Mouse (Mus musculus) adrenal gland, adult 2 months (tissue): Measurements from ENCODE around the gene Pdzd11. TPM values are rescaled to one million over a fixed set of nuclear protein-coding genes. Genes with fewer than 3 reads are reported as not detected.

Experiments used
- DNase-seq: peaks from one replicate; pipeline ENCODE4 v3.0.0; 2021
- long read RNA-seq: library from polyadenylated mRNA; stranded (forward); transcript quantifications from one replicate; pipeline ENCODE4 v2.0.0, GENCODE M21; 2021
- polyA plus RNA-seq: library from polyadenylated mRNA; depleted of rRNA; stranded (reverse); fragments of >200 nt; gene quantifications from 2 replicates; pipeline ENCODE4 v1.2.3, GENCODE M21; 2012; rRNA removed
- total RNA-seq, 2 experiments: library from RNA; stranded (reverse); gene quantifications; 2 replicates each; pipeline ENCODE4 v1.2.3; 2021

The Pdzd11 gene
- total RNA-seq (10 to 100 TPM; 57.9 to 58.0 TPM), polyA plus RNA-seq (10.4 and 10.6 TPM in 2 replicates)
- long read RNA-seq, transcript Pdzd11-201 (7 exons, 1,626 nt) = major isoform, 24 of 51 reads
- long read RNA-seq, transcript Pdzd11-202 (7 exons, 1,041 nt) = minor isoform, 20 of 51 reads
- long read RNA-seq, partial matches to known transcripts = 1 of 51 reads
- long read RNA-seq, other reads (novel, unspliced or antisense) = 3 of 51 reads

DNA sequence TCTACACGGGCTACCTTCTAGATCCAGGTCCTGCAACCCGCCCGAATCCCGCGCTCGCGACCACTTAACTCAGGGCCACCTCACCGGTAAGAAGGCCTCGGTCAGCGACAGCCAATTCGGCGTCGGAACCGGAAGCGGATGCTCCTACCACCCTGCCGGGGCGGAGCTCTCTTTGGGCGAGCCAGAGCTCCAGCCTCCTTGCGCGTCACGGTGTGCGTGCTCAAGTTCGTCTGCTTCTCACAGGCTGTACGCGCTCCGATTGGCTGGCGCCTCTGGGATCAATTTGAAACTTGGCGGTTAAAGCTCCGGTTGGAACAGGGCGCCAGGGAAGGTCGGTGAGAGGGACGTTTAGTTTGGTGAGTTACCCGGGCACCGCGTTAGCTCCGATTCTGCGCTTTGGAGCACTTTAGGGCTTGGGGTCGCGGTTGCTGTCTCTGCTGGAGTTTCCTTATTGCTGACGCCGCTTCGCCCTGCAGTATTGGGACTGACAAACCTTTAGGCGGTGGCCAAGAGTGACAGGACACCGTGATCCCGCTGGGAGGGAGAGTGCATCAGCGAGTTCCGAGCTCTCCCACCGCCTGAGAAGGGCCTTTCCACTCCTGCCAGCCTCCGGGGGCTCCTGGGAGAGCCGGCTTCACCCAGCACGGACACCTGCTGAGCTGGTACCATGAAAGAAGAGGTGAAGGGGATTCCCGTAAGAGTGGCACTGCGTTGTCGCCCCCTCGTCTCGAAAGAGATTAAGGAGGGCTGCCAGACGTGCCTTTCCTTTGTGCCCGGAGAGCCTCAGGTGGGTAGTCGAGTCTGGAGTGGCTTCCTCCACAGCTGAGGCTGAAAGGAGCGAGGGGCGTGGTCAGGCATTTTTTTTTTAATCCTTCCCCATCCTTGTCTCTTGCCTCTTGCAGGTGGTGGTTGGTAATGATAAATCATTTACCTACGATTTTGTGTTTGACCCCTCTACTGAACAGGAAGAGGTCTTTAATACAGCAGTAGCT lies at the start of gene Pdzd11:
Gene Pdzd11 (minus strand): TSS at position 767 of the 992 bp plus-strand sequence.
- DNase-seq = peak; percentile 92

DNA sequence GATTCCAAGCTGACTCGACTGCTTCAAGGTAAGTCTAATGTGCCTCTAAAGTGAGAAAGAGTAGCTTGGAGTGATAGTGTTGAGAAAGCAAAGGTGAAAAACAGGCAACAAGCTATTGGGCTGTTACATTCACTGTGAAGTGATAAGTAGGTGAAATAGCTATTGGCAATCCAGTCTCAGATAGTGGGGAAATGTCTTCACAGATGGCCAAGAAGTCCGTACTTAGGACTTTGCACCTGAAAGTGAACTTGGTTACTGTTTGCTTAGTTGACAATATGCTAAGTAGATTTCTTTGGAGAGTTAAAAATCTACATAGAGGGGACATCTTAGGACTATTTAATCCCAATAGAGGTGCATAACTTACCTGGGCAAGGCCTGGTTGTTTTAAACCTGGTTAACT lies 38.5 kb upstream of the Pdzd11 start:
- DNase-seq = no peak

DNA sequence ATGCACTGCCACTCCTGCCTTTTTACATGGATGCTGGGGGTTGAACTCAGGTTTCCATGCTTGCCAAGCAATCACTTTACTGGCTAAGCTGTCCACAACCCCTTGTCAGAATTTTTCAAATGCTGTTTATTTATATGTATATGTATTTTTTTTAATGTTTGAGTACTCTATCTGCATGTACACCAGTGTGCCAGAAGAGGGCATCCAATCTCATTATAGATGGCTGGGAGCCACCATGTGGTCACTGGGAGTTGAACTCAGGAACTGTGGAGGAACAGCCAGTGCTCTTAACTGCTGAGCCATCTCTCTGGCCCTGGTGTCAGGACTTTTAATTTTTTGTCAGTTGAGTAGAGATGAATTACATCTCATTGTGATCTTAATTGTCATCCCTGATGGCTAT lies 26.5 kb upstream of the Pdzd11 start:
- no peak for DNase-seq

DNA sequence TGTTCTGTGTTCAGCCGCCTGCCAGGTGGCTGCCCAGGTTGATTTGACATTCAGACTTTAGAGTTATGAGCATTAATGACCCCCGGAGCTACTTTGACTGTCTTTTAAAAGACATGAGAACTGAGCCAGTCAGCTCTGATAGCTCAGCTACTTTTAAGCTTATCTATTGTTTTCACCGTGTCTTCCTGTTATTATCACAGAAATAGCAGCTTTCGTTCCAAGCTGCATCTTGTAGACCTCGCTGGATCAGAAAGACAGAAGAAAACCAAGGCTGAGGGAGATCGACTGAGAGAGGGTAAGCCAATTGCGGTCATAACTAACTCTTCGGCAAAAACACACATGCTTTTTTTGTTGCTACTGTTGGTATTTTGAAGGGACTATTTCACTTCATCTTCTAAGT lies 12.1 kb upstream of the Pdzd11 start:
- DNase-seq = no peak

DNA sequence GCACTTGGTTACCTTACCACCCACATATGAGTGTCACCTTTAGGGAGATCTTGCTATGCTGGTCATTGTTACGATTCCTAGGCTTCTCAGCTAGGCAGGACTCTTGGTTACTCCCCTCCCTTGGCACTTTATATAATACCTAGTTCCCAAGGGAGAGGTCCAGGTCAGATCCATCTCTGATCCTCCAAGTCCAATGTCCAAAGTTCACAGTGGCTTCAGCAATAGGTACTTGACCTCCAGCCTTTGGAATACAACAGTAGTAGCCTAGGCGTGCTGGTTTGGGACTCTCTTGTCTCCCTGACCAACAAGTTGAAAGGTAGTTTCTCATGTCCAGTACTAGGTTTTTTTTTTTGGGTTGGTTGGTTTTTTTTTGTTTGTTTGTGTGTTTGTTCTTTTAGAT lies 2.7 kb upstream of the Pdzd11 start:
- DNase-seq = no peak

DNA sequence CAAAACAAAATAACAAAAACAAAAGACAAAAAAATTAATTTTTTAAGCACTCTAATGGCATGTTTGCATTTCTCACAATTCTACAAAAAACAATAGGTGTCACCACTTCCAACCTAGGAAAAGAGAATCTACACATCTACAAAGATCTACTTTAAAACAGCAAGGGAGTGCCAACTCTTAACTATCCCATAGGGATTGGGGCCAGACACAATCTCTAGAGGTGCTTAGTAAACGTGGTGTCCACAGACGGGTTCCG lies 894 bp downstream of the Pdzd11 start, which contains the start of gene Kif4:
Gene Kif4 (plus strand): TSS at position 192 of the 256 bp plus-strand sequence.
- DNase-seq = no peak

DNA sequence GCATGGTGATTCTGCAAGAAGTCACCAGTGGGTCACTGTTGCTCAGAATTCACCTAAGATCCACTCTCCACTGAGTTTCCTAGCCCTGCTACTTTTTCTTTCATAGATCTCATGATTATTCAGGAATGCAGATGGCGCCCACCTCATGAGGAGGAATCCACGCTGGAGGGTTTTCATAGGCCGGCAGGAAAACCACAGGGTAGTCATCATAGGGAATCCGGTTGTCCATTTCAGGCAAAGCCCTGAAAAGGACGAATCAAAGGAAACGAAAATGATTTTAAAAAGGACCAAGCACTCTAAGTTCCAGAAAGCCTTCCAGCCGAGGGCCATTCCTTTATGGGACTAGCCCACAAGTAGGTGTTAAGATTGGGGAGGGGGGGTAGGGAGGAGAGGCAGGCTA lies 1.2 kb downstream of the Pdzd11 start:
- no peak for DNase-seq

DNA sequence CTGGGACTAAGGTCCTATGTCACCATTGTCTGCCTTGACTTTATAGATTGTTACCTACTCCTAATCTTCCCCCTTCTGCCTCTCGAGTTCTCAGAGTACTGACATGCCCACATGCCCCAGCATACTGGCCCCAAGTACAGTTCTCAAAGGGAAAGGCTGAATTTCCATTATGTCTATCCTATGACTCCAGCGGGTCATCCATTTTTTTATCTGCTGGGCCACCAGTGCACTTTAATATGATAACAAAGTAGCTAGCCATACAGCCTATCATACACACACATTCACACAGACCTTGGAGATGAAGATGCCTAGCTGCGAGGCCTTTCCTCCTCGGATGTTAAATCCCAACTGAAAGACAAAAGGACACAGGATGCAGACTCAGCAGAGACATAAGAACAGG lies 2.1 kb downstream of the Pdzd11 start:
- no peak for DNase-seq

DNA sequence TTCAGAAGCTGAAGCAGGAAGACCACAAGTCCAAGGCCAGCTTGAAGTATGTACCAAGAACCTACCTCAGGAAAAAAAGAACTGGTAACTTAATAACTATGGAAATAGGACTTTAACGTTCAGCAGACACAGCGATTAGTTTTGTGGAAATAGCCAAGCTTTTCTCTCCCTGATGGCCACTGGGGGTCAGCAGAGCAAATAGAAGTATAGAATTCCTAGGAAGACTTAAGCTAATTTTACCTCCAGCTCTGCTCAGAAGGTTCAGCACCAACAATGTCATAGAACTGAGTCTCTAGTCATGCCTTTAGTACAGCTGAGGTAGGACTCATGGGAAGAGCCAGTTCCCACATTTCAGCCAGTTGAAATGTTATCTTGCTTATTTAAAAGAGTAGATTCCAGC lies 5.0 kb downstream of the Pdzd11 start:
- no peak for DNase-seq

DNA sequence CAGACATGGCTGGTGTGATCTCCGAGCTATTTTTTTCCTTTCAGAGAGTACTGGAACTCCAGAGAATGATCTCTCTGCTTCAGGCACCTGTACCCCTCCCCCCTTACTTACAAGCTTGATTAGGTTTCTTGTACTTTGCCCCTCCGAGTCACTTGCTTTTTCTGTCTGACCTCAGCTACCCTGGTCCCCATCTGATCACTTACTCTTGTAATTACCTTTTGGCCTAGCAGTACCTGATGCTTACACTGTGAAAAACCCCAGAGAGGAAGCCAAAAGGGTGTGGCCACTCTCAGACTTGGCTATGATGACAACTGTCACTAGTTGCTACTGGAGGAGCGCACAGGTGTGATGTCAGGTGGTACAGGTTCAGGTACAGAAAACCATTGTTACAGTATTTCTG lies 7.9 kb downstream of the Pdzd11 start:
- no peak for DNase-seq

DNA sequence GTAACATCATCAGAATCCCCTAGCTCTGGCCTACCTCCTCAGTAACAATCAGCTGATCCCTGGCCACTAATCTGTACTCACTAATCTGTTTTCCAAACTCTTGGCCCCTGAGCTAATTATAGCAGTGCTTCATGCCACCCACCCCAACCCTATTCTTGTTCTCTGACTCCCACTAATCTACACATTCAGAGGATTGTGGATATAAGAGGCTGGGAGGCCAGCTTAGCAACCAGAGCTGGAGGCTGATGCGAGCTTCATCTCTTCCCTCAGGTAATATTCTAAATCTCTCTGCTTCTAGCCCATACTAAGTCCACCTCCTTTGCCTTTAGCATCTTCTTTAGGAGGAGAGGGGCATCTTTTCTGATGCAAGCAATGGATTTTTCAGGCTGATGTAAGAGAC lies 21.1 kb downstream of the Pdzd11 start, which contains the start of gene Arr3:
Gene Arr3 (plus strand): TSS at position 184 of the 400 bp plus-strand sequence.
- DNase-seq = no peak

DNA sequence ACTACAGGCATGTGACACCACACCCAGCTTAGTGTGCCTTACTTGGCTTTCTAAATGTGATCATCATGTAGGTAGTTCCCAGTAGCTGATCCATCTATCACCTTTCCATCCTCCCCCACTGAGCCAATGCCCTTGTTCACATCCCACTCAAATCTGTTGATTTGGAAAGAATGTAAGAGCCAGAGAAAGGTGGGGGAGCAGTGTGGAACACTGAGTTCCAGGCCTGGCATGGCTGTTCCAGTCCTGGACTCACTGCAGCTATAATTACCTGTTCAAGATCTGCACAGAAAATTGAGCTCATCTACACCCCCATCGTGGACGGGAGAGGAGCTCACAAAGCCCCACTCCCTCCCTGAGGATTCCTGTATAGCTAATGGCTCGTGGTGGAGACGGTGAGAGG lies 26.6 kb downstream of the Pdzd11 start:
- no peak for DNase-seq

DNA sequence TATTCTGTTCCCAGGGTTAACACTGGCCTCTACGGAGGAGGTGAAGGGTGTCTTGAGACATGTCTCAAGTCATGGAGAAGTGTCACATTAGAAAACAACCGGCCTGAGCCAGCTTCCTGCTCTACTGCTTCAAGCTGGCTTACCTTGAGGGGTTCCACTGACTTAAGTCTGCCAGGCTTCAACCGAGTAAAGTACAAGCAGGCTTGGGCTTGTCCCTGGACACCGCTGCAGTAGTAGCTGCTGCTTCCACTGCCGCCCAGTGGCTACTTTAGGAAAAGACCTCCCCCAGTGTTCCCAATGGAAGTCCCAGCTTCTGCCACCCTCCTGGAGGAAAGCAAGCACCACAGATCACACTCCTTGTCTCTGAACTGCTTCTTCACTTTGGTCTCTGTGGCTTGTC lies 28.9 kb downstream of the Pdzd11 start:
- DNase-seq = peak; percentile 41

DNA sequence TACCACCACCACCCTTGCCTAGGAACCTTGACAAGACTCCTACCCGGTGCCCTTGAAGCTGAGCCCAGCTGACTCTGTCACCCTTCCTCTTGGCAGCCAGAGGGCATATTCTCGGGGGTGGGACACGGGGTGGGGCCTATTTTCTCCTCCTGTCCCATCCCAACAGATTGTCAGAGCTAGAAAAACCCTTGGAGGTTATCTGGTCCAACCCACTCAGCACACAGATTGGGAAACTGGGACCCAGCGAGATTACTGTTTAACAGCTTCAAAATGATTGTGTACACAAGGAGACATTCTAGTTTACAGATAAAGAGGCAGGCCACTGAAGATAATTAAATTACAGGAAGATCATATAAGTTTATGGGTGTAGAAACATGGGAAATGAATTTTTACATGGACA lies 31.6 kb downstream of the Pdzd11 start, which contains the start of gene P2ry4:
Gene P2ry4 (minus strand): TSS at position 79 of the 400 bp plus-strand sequence.
- no peak for DNase-seq

Other genes starting within 250 kb of the Pdzd11 start
- gene Otud6a, start 197.6 kb downstream of the Pdzd11 start, total RNA-seq = not detected
- gene Otud6a, start 197.6 kb downstream of the Pdzd11 start, polyA plus RNA-seq = not detected in 2 replicates
- gene Awat2, start 183.9 kb downstream of the Pdzd11 start, total RNA-seq = under 1 TPM; 0.40 to 0.83 TPM
- gene Awat2, start 183.9 kb downstream of the Pdzd11 start, polyA plus RNA-seq = 0.30 and 0.42 TPM in 2 replicates
- 10 to 100 TPM; 60.0 to 69.0 TPM for gene Igbp1, start 132.3 kb downstream of the Pdzd11 start, total RNA-seq
- 5.7 and 6.7 TPM in 2 replicates for gene Igbp1, start 132.3 kb downstream of the Pdzd11 start, polyA plus RNA-seq
- not detected for gene Dgat2l6, start 101.7 kb downstream of the Pdzd11 start, total RNA-seq
- not detected in 2 replicates for gene Dgat2l6, start 101.7 kb downstream of the Pdzd11 start, polyA plus RNA-seq
- not detected for gene Awat1, start 54.3 kb downstream of the Pdzd11 start, total RNA-seq
- gene Awat1, start 54.3 kb downstream of the Pdzd11 start, polyA plus RNA-seq = not detected in 2 replicates
- gene P2ry4, start 31.7 kb downstream of the Pdzd11 start, total RNA-seq = under 1 TPM in 1 of 2 experiments, not detected in 1; 0.09 TPM
- gene P2ry4, start 31.7 kb downstream of the Pdzd11 start, polyA plus RNA-seq = not detected in 2 replicates
- gene Arr3, start 21.1 kb downstream of the Pdzd11 start, total RNA-seq = not detected
- gene Arr3, start 21.1 kb downstream of the Pdzd11 start, polyA plus RNA-seq = not detected in 2 replicates
- gene Kif4, start 831 bp downstream of the Pdzd11 start, total RNA-seq = under 1 TPM; 0.35 to 0.86 TPM
- 0.03 and 0.20 TPM in 2 replicates for gene Kif4, start 831 bp downstream of the Pdzd11 start, polyA plus RNA-seq
- under 1 TPM; 0.17 to 0.20 TPM for gene Gdpd2, start 103.3 kb upstream of the Pdzd11 start, total RNA-seq
- 0.60 and 0.86 TPM in 2 replicates for gene Gdpd2, start 103.3 kb upstream of the Pdzd11 start, polyA plus RNA-seq
- 10 to 100 TPM; 33.3 to 48.6 TPM for gene Dlg3, start 141.2 kb upstream of the Pdzd11 start, total RNA-seq
- 7.1 TPM in 2 replicates for gene Dlg3, start 141.2 kb upstream of the Pdzd11 start, polyA plus RNA-seq